Mouse (Mus musculus) megakaryocyte, embryonic 14.5 days (primary cell): ENCODE data around the gene Rps6kb2.

Experiments
- FLI1 ChIP-seq: IDR thresholded peaks from 2 replicates; pipeline ENCODE4 v1.6.1; 2012; ENCODE audit warnings: low read length, inconsistent platforms, mixed read lengths
- GATA1 ChIP-seq: IDR thresholded peaks from 3 replicates; pipeline ENCODE4 v1.6.1; 2012; ENCODE audit warnings: mixed read lengths, low read length, inconsistent platforms, borderline replicate concordance

DNA sequence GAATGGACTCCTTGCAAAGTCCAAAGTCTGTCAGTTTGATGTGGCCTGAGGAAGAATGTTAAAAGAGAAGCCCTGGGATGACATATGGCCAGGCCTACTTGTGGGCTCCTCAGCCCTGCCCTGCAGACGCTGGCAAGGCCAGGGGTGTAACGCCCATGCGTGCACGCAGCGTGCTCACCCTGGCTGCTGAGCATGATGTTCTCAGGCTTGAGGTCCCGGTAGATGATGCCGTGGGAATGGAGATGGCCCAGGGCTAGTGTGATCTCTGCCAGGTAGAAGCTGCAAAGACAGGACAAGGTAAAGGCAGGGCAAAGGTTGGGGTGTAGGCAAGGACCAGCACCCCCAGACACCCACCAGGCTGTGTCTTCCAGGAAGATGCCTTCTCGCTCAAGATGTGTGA, 4.1 kb downstream of the Rps6kb2 start:
- TF ChIP-seq GATA1 (no peak), FLI1 (no peak)
